Mouse (Mus musculus) thymus, adult 2 months (tissue): ENCODE data around the gene Calr4. TPM values are rescaled to one million over a fixed set of nuclear protein-coding genes. Genes with fewer than 3 reads are reported as not detected.

Source experiments
- DNase-seq: peaks from one replicate; pipeline ENCODE4 v3.0.0; 2021
- H3K27ac ChIP-seq: fragments of 200-500 bp; 2 replicates; pipeline ENCODE4 v1.5.1; 2012; ENCODE audit warnings: low read length, control low read depth; ENCODE audit not compliant: control insufficient read depth, insufficient read depth
- H3K27me3 ChIP-seq: fragments of 200-500 bp; 2 replicates; pipeline ENCODE4 v1.6.1; 2012; ENCODE audit warnings: mild to moderate bottlenecking, low read length, moderate library complexity, mixed read lengths; ENCODE audit not compliant: control insufficient read depth, insufficient read depth
- H3K36me3 ChIP-seq: fragments of 200-500 bp; 2 replicates; pipeline ENCODE4 v1.6.1; 2012; ENCODE audit warnings: mild to moderate bottlenecking, low read length, moderate library complexity; ENCODE audit not compliant: control insufficient read depth, insufficient read depth
- H3K4me1 ChIP-seq: fragments of 200-500 bp; replicated peaks from 2 replicates; pipeline ENCODE4 v1.6.1; 2012; ENCODE audit warnings: low read length; ENCODE audit not compliant: control insufficient read depth, insufficient read depth
- H3K4me3 ChIP-seq: fragments of 200-500 bp; 2 replicates; pipeline ENCODE4 v1.5.1; 2012; ENCODE audit warnings: mild to moderate bottlenecking, low read length, control low read depth, moderate library complexity; ENCODE audit not compliant: control insufficient read depth, insufficient read depth
- CTCF ChIP-seq: fragments of 200-500 bp; IDR thresholded peaks from 2 replicates; pipeline ENCODE4 v1.5.1; 2012; ENCODE audit warnings: mild to moderate bottlenecking, control low read depth, low read length, moderate library complexity, borderline replicate concordance; ENCODE audit not compliant: control insufficient read depth, poor library complexity, insufficient read depth; ENCODE audit errors: extremely low read depth
- POLR2A ChIP-seq: fragments of 200-500 bp; IDR thresholded peaks from 2 replicates; pipeline ENCODE4 v1.6.1; 2012; ENCODE audit warnings: mild to moderate bottlenecking, low read length, control low read depth, moderate library complexity; ENCODE audit not compliant: control insufficient read depth, poor library complexity, insufficient read depth; ENCODE audit errors: extremely low read depth
- WGBS: fragments of 180-500 bp; shearing (Covaris S2); methylation state at CpG from one replicate; pipeline ENCODE4 v1.1.7; 2018; 5-methylcytosine and 5-hydroxymethylcytosine counted together
- polyA plus RNA-seq: library from polyadenylated mRNA; depleted of rRNA; stranded (reverse); fragments of >200 nt; gene quantifications from 2 replicates; pipeline ENCODE4 v1.2.3, GENCODE M21; 2012

The Calr4 gene
- polyA plus RNA-seq, 1 experiment, result not detected

GRCm38 (mm10) chr4:109218008-109218407 lies 16.3 kb upstream of the Calr4 start:
- TF ChIP-seq POLR2A (no peak), CTCF (no peak)
- Histone ChIP-seq H3K27me3 (no peaks in the 10 kb centered on the region), H3K4me3 (no peak overlapping the region), H3K4me1 (no peaks in the 10 kb centered on the region), H3K36me3 (no peaks in the 10 kb centered on the region), H3K27ac (no peak overlapping the region)
- DNase-seq, result no peak
- 85% methylated on average over 7 of the region's 7 CpGs for WGBS

- TF ChIP-seq CTCF (no peak), POLR2A (no peak)
- WGBS, result 90% methylated on average over 14 of the region's 14 CpGs
These were observed 13.8 kb upstream of the Calr4 start for GRCm38 (mm10) chr4:109220441-109220940.

GRCm38 (mm10) chr4:109222001-109222400 lies 12.3 kb upstream of the Calr4 start:
- Histone ChIP-seq H3K27ac (no peak overlapping the region), H3K4me3 (no peak overlapping the region), H3K4me1 (peaks cover 3% of the 10 kb centered on the region; the same call in 1 of the 2 replicates), H3K36me3 (no peaks in the 10 kb centered on the region), H3K27me3 (no peaks in the 10 kb centered on the region)
- no peak for DNase-seq
- no peak for TF ChIP-seq CTCF
- no peak for TF ChIP-seq POLR2A
- 93% methylated on average over 3 of the region's 3 CpGs for WGBS

More at GRCm38 (mm10) chr4:109220441-109220940, 13.8 kb upstream of the Calr4 start:
- no peak overlapping the region for H3K4me3 ChIP-seq
- no peak for DNase-seq
- no peaks in the 10 kb centered on the region for H3K27me3 ChIP-seq
- no peaks in the 10 kb centered on the region for H3K36me3 ChIP-seq
- H3K27ac ChIP-seq, result no peak overlapping the region
- H3K4me1 ChIP-seq, result peaks cover 3% of the 10 kb centered on the region; the same call in 1 of the 2 replicates

- no peak overlapping the region for H3K4me3 ChIP-seq
- H3K27me3 ChIP-seq, result no peaks in the 10 kb centered on the region
- DNase-seq, result no peak
- H3K4me1 ChIP-seq, result peaks cover 5% of the 10 kb centered on the region
- 94% methylated on average over 13 of the region's 13 CpGs for WGBS
- no peak overlapping the region for H3K27ac ChIP-seq
- no peak for TF ChIP-seq POLR2A
- TF ChIP-seq CTCF, result no peak
- H3K36me3 ChIP-seq, result no peaks in the 10 kb centered on the region
These were observed 9.3 kb upstream of the Calr4 start for GRCm38 (mm10) chr4:109224762-109225552.

GRCm38 (mm10) chr4:109225606-109226005 lies 8.7 kb upstream of the Calr4 start:
- WGBS, result 94% methylated on average over 6 of the region's 6 CpGs
- TF ChIP-seq CTCF (no peak), POLR2A (no peak)
- Histone ChIP-seq H3K27me3 (no peaks in the 10 kb centered on the region), H3K36me3 (no peaks in the 10 kb centered on the region), H3K4me1 (peaks cover 8% of the 10 kb centered on the region), H3K27ac (no peak overlapping the region), H3K4me3 (no peak overlapping the region)
- DNase-seq, result no peak

- Histone ChIP-seq H3K36me3 (no peaks in the 10 kb centered on the region), H3K4me1 (peaks cover 8% of the 10 kb centered on the region), H3K27me3 (no peaks in the 10 kb centered on the region), H3K4me3 (no peak overlapping the region), H3K27ac (no peak overlapping the region)
- TF ChIP-seq POLR2A (no peak), CTCF (no peak)
- WGBS, result 41% methylated on average over 5 of the region's 5 CpGs
- DNase-seq, result no peak
These were observed 8.2 kb upstream of the Calr4 start for GRCm38 (mm10) chr4:109226071-109226470.
